Mouse (Mus musculus): ENCODE measurements around the gene Sly.
"Not testable (repeated sequence)": the region's sequence is repeated elsewhere in the genome, so short reads cannot be mapped to it uniquely, and the experiment has no call there.

Gene Sly

GRCm38 (mm10) chrY:57186888-57187287 is at the start of gene Sly:
Gene Sly, plus strand, starts transcription at chrY:57187188.
- DNase-seq, result not testable (repeated sequence)
